Mouse (Mus musculus): ENCODE data around the gene Nudt5. TPM values are rescaled to one million over a fixed set of nuclear protein-coding genes. Genes with fewer than 3 reads are reported as not detected.
A peak's percentile ranks its signal among the peaks of the same experiment; 100 is the strongest.

Gene Nudt5
- total RNA-seq, 2 experiments from 2014 or later, result 22.6 to 23.6 TPM

DNA sequence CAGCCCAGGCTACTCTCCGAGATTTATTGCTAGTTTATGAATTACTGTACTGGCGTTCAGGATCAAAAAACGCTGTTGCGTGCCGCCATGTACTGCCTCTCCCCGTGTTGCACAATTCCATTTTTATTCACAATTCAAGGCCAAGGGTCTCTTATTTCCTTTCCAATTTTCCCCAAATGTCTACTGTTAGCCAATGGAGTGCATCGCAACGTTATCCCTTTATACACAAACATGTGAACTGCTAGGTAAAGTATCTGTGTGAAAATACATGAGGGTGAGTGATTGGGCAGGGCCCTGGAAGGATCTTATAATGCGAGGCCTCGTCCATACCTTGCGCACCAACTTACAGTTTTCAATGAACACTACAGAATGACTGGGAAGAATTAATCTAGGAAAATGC is 49.5 kb downstream of the Nudt5 start:
- Histone ChIP-seq H3K4me3 (peak overlapping the region; percentile 89), H3K27ac (peak overlapping the region; percentile 95)
- DNase-seq (ENCODE audit: low spot score in 2 of 2), result no peak
- no peak for TF ChIP-seq CTCF (conservative IDR thresholded peaks at IDR 0.05)

DNA sequence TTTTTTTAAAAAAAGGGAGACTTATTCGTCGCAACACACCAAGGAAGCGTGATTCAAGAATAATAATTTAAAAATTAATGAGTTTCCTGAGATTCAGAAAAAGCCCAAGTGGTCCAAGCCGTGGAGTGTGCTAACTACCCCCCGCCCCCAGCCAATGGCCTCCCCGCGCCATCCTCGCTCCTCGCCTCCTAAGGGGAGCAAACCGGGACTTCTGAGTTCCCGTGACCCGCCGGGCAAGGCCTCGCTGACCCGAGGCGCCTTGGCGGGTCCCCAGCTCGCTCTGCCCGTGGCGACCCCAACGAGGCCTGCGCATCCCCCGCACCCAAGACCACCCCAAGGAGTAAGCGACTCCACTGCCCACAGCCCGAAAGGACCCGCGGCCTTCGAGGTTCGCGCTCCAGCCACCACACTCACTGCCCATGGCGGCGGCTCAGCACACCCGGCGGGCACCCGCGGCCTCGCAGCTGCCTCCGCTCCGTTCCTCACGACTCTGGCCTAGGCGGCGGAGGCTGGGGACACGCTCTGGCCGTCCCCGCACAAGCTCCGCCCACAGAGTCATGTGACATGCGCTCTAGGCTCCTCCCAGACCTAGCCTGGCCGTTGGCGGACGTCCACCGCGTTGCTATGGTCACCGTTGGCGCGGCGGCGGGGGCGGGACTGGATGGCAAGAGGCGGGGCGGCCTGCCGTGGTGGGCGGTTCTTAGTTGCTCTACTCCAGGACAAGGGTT is 50.2 kb downstream of the Nudt5 start, which contains the start of gene Sec61a2:
Sec61a2 (minus strand) TSS at position 590 of the 728 bp plus-strand sequence.
- peak; percentile 40 for TF ChIP-seq CTCF (conservative IDR thresholded peaks at IDR 0.05)
- H3K27ac ChIP-seq, result peak within 1 kb of the TSS; percentile 95
- DNase-seq (ENCODE audit: low spot score in 2 of 2), result peak; percentile 99 to 100
- peak within 1 kb of the TSS; percentile 89 for H3K4me3 ChIP-seq

DNA sequence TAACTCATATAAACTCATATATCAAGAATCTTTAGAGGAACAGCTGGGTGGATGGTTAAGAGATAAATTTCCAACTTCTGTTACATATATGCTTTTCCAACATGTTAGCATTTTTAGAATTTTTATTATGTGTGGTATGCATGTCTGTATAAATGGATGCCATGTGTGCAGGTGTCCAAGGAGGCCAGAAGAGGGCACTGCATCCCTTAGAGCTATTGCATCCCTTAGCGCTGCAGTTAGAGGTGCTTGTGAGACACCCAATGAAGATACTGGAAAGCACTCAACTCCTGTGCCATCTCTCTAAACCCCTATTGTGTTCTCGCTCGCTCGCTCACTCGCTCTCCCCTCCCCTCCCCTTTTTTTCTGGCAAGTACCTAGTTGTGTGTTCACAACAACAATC is 55.3 kb downstream of the Nudt5 start:
- H3K4me3 ChIP-seq, result no peak overlapping the region
- DNase-seq (ENCODE audit: low spot score in 2 of 2), result peak in 1 of 2 experiments; percentile 17
- TF ChIP-seq CTCF (conservative IDR thresholded peaks at IDR 0.05), result peak; percentile 74
- H3K27ac ChIP-seq, result no peak overlapping the region

DNA sequence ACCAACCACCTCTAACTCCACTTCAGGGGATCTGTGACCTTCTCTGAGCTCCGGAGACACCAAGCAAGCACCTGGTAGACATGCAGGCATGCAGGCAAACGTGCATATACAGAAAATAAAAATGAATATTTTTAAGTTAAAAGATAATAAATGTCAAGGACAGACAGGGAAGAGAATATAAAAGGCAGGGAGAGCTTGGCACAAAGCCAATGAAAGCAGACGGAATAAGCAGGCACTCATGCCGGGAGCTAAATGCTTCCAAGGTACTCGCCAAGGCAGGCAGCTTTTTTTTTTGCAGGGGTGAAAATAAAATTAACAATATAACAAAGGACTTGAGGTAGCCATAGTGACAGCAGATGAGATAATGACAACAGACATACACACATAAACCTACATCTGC is 61.3 kb downstream of the Nudt5 start:
- peak; percentile 54 to 56 for DNase-seq (ENCODE audit: low spot score in 2 of 2)
- no peak overlapping the region for H3K4me3 ChIP-seq
- H3K27ac ChIP-seq, result peak overlapping the region; percentile 55; the same call in 1 of the 2 replicates
- TF ChIP-seq CTCF (conservative IDR thresholded peaks at IDR 0.05), result no peak

DNA sequence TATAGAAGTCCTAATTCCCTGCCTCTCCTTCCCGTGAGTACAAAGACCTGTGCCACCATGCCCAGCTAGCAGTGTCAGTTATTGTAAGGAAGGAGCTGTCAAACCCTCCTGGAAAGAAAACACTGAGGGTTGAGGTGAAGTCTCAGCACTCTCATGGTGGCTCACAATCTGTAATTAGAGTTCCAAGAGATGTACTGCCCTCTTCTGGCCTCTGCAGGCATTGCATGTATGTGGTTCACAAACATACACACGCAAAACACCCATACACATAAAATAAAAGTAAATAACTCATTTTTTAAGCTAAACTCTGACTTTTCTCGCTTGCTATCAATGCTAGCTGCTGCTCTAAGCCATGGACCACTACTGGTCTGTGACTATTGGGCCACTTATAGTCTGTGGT is 61.8 kb downstream of the Nudt5 start:
- TF ChIP-seq CTCF (conservative IDR thresholded peaks at IDR 0.05), result peak; percentile 78
- H3K4me3 ChIP-seq, result no peak overlapping the region
- H3K27ac ChIP-seq, result peak overlapping the region; percentile 55
- DNase-seq (ENCODE audit: low spot score in 2 of 2), result no peak

DNA sequence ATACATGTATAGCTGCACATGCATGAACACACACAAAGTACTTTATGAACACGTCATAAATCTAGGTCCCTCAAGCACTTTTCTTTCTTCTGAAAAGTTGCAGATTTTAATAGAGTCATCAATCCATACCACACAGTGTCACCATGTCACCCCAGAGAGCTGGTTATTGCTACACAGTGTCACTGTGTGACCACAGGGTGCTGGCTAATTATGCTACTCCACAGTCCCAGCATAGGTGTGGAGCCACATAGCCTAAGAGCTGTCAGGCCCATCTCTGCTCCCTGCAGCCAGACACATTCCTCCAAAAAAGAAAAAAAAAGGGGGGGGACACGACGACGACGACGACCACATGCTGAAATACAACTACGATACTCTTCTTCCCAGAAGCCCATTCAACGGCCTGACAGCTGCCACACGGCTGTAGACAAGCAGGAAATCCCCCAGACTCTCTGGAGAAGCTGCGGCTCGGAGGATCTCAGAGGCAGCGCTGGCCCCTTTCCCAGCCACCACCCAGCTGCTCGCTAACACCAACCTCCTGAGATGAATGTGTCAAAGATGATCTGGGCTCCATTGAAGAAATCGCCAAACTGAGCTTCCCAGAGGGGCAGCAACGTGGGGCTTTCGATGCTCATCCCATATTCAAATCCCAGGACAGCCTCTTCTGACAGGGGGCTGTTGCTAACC is 66.6 kb downstream of the Nudt5 start:
- TF ChIP-seq CTCF (conservative IDR thresholded peaks at IDR 0.05), result no peak
- no peak overlapping the region for H3K4me3 ChIP-seq
- H3K27ac ChIP-seq, result no peak overlapping the region
- peak in 1 of 2 experiments; percentile 15 for DNase-seq (ENCODE audit: low spot score in 2 of 2)

Other genes with a start within 250 kb of the Nudt5 start
- gene Camk1d, start 130.5 kb upstream of the Nudt5 start, total RNA-seq (2021), result 100 to 1,000 TPM; 159 to 180 TPM
- gene Cdc123, start 145 bp downstream of the Nudt5 start, total RNA-seq (2021), result 100 to 1,000 TPM; 135 to 157 TPM
- 1 to 10 TPM; 1.5 to 2.6 TPM for gene Gm13199, start 17.9 kb downstream of the Nudt5 start, total RNA-seq (2021)
- gene Sec61a2, start 50.4 kb downstream of the Nudt5 start, total RNA-seq (2021), result 10 to 100 TPM; 98.7 to 99.1 TPM
- gene Dhtkd1, start 97.8 kb downstream of the Nudt5 start, total RNA-seq (2021), result 10 to 100 TPM in 1 of 2 experiments, 1 to 10 TPM in 1; 7.9 to 12.2 TPM
- gene Upf2, start 106.5 kb downstream of the Nudt5 start, total RNA-seq (2021), result 10 to 100 TPM; 45.2 to 46.6 TPM